Mouse (Mus musculus) G1E (cell line): ENCODE results near the gene Shbg. TPM values are rescaled to one million over a fixed set of nuclear protein-coding genes. Genes with fewer than 3 reads are reported as not detected.

Source experiments
- ATAC-seq: 2 replicates; pipeline ENCODE4 v1.8.0; 2016; ENCODE audit warnings: mild to moderate bottlenecking; ENCODE audit not compliant: insufficient number of reproducible peaks, poor library complexity, low FRiP score, severe bottlenecking; ENCODE audit errors: extremely low read depth
- DNase-seq: peaks from one replicate; pipeline ENCODE4 v3.0.0; 2012; ENCODE audit warnings: low spot score
- H3K27me3 ChIP-seq: 2 replicates; pipeline ENCODE4 v1.6.1; 2012; ENCODE audit warnings: mild to moderate bottlenecking, low read length, inconsistent platforms; ENCODE audit not compliant: insufficient read depth
- H3K36me3 ChIP-seq: replicated peaks from 2 replicates; pipeline ENCODE3; 2012; ENCODE audit warnings: mild to moderate bottlenecking, inconsistent platforms
- H3K4me1 ChIP-seq: 2 replicates; pipeline ENCODE4 v1.6.1; 2012; ENCODE audit warnings: low read depth, low read length, inconsistent platforms, mixed read lengths; ENCODE audit not compliant: insufficient read depth
- H3K4me3 ChIP-seq: 2 replicates; pipeline ENCODE4 v1.5.1; 2012; ENCODE audit warnings: low read depth, mild to moderate bottlenecking, inconsistent platforms, low read length, moderate library complexity, mixed read lengths
- H3K9me3 ChIP-seq: replicated peaks from 2 replicates; pipeline ENCODE4 v1.6.1; 2012; ENCODE audit warnings: inconsistent platforms
- CTCF ChIP-seq: IDR thresholded peaks from 2 replicates; pipeline ENCODE4 v1.5.1; 2012; ENCODE audit warnings: low read depth, low read length, inconsistent platforms, mixed read lengths
- GATA1 ChIP-seq: IDR thresholded peaks from 2 replicates; pipeline ENCODE4 v1.6.1; 2012; ENCODE audit warnings: borderline replicate concordance, low read length, inconsistent platforms, mixed read lengths
- GATA2 ChIP-seq: IDR thresholded peaks from 2 replicates; pipeline ENCODE4 v1.6.1; 2012; ENCODE audit warnings: low read depth, low read length, inconsistent platforms, borderline replicate concordance
- POLR2AphosphoS5 ChIP-seq: IDR thresholded peaks from 2 replicates; pipeline ENCODE4 v1.6.1; 2012; ENCODE audit warnings: low read depth, low read length, inconsistent platforms; ENCODE audit not compliant: insufficient replicate concordance
- TAL1 ChIP-seq: conservative IDR thresholded peaks from 2 replicates; pipeline ENCODE4 v1.6.1; 2012; ENCODE audit warnings: low read depth, low read length, inconsistent platforms, mixed read lengths
- polyA plus RNA-seq: library from polyadenylated mRNA; stranded (reverse); fragments of >175 nt; gene quantifications from 2 replicates; pipeline ENCODE4 v1.2.3, GENCODE M21; 2012
- total RNA-seq, 2 experiments: library from RNA; stranded (forward) in 1 of 2; stranded (reverse) in 1 of 2; fragments of 200-1000 nt in 1 of 2; fragments of >200 nt in 1 of 2; fragmentation: Nextera tagmentation in 1 of 2; gene quantifications; 2 replicates each; pipeline ENCODE4 v1.2.3; 2014 to 2017

The Shbg gene
- not detected in 2 replicates for total RNA-seq (2014; fragmentation: Nextera tagmentation)
- total RNA-seq (2017) = not detected in 2 replicates
- polyA plus RNA-seq = not detected in 2 replicates

DNA sequence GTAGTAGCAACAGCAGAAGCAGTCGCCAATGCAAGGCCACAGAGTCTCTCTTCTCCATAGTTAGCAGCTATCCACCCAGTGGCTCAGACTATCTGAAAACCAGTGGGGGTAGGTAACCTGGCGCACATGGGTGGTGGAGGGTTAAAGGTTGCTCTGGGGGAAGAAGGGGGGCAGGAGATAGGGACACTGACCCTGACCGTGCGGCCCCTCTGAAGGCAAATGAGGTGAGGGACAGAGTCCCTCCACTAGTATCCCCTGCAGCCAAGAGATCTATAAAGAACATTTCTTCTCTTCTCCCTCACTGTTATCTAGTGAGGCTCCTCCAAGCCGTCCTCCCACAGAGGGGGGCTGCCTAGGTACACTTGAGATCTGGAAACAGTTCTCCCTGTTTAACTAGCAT is at the start of gene Shbg:
Gene Shbg, minus strand, starts transcription at position 101 of the 400 bp plus-strand sequence.
- Histone ChIP-seq H3K4me1 (peaks cover 62% of the 10 kb centered on the region), H3K4me3 (no peak within 1 kb of the TSS), H3K9me3 (no peaks in the 10 kb centered on the region), H3K27me3 (peaks cover 33% of the 10 kb centered on the region), H3K36me3 (no peaks in the 10 kb centered on the region)
- ATAC-seq = no peak
- DNase-seq = no peak
- TF ChIP-seq GATA2 = no peak
- TF ChIP-seq TAL1 = no peak

DNA sequence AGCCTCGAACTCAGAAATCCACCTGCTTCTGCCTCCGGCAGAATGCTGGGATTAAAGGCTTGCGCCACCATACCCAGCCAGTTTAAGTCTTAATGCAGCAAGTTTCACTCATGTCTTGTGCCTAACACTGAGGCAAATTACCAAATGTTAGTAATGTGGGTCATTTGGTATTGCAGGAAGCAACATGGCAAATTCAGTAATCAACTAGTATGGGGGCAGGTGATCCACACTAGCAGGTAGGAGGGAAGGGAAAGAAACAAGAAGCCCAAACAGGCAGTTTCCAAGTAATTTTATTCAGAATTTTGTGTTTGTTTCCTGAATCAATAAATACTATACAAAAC is 48.9 kb upstream of the Shbg start:
- Histone ChIP-seq H3K36me3 (peaks cover 82% of the 10 kb centered on the region), H3K4me3 (no peak overlapping the region), H3K27me3 (no peaks in the 10 kb centered on the region), H3K9me3 (no peaks in the 10 kb centered on the region), H3K4me1 (peaks cover 69% of the 10 kb centered on the region)
- TF ChIP-seq POLR2AphosphoS5 (no peak), GATA2 (no peak), GATA1 (no peak)
- no peak for DNase-seq
- no peak for ATAC-seq

DNA sequence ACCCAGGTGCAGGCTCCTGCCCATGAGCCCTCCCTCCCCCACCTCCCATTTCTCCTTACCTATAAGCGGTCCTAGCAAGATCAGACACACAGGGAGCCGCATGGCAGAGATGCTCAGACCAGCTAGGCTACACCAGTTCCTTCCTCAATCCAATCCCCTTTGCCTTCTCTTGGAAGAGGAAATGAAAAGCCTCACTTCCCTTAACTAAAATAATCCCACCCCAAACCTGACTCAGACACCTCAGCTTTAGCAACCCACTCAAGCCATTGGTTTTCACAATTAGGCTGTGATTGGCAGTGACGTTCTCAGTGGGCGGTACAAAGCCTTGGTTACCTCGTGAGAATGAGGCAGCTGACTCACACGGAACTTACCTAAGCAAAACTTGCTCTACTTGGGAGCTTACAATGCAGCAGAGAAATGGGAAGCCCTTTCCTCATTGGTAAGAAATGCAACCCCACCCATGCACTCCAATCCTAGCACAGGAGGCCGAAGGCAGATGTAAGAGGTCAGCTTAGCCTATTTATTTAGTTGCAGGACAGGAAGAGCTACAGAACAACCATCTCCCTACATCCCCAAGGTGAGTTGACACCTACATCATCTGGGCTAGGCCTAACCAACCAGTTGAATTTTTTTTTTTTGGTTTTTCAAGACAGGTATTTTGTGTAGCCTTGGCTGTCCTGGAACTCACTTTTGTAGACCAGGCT is 48.4 kb upstream of the Shbg start, which contains the start of gene Cd68:
Gene Cd68, minus strand, starts transcription at position 193 of the 704 bp plus-strand sequence.
- Histone ChIP-seq H3K36me3 (peaks cover 77% of the 10 kb centered on the region), H3K4me3 (no peak within 1 kb of the TSS), H3K9me3 (no peaks in the 10 kb centered on the region), H3K4me1 (peaks cover 74% of the 10 kb centered on the region), H3K27me3 (no peaks in the 10 kb centered on the region)
- DNase-seq = peak; percentile 30
- 0 out of 2 replicates have a peak, but pooled peaks have one; percentile 2 for ATAC-seq
- TF ChIP-seq POLR2AphosphoS5 = peak; percentile 87; the same call in 1 of the 2 replicates
- no peak for TF ChIP-seq TAL1

DNA sequence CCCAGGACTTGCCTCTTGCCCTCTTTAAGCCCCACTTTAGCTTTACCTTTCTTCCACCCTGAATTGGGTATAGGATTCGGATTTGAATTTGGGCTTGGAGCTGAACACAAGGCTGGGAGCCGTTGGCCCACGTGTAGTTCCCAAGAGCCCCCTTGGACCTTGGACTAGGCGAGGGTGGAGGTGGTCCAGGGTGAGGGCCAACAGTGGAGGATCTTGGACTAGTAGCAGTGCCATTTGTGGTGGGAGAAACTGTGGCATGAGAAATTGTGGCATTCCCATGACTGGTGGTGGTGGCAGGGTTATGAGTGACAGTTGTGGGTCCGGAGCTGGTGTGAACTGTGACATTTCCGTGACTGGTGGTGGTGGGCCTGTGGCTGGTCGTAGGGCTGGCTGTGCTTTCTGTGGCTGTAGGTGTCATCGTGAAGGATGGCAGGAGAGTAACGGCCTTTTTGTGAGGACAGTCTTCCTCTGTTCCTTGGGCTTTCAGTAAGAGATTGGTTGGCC is 47.8 kb upstream of the Shbg start:
- H3K27me3 ChIP-seq = no peaks in the 10 kb centered on the region
- no peak overlapping the region for H3K4me3 ChIP-seq
- peaks cover 73% of the 10 kb centered on the region for H3K36me3 ChIP-seq
- DNase-seq (no peak), ATAC-seq (no peak)
- TF ChIP-seq CTCF (no peak), GATA1 (no peak), POLR2AphosphoS5 (peak; percentile 94)
- no peaks in the 10 kb centered on the region for H3K9me3 ChIP-seq
- H3K4me1 ChIP-seq = peaks cover 76% of the 10 kb centered on the region

DNA sequence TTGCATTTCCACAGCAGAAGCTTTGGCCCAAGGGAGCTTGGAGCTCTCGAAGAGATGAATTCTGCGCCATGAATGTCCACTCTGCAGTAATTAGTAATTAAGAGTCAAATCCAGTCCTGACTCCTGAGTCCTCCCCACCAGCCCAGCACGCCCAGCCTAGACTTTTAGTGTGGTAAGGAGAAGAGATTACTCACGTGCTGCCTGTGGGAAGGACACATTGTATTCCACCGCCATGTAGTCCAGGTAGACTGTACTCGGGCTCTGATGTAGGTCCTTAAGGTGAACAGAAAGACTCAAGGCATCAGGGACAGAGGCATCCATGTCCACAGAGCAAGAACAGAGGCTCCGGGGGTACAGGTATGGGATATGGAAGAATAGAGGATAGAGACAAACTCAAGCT is 47.1 kb upstream of the Shbg start:
- H3K36me3 ChIP-seq = peaks cover 71% of the 10 kb centered on the region

DNA sequence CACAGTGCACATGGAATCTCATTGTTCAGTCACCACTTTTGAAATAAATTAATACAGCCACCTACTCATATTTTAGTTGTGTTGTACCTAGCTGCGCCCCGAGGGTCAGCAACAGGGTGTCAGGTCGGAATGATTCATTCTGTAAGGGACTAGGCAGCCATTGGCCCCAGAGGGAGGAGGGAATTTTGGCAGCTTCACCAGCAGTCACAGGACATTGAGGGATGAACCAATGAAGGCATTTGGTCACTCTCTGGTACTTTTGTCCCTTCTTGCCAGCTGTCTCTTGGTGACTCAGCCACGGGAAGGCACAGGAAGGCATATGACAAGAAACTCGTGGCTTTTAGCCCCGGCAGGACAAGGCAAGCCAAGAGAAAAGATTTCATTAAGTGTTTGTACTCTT is 46.1 kb upstream of the Shbg start:
- TF ChIP-seq CTCF (no peak), GATA2 (no peak), GATA1 (no peak), TAL1 (no peak), POLR2AphosphoS5 (no peak)
- peaks cover 68% of the 10 kb centered on the region for H3K36me3 ChIP-seq
- DNase-seq = no peak
- H3K4me3 ChIP-seq = peak overlapping the region; percentile 38; the same call in 1 of the 2 replicates
- no peaks in the 10 kb centered on the region for H3K9me3 ChIP-seq
- no peak for ATAC-seq
- no peaks in the 10 kb centered on the region for H3K27me3 ChIP-seq
- H3K4me1 ChIP-seq = peaks cover 68% of the 10 kb centered on the region

More for the DNA sequence above, 47.1 kb upstream of the Shbg start:
- H3K9me3 ChIP-seq = no peaks in the 10 kb centered on the region
- no peaks in the 10 kb centered on the region for H3K27me3 ChIP-seq
- H3K4me3 ChIP-seq = no peak overlapping the region
- ATAC-seq (no peak), DNase-seq (no peak)
- peaks cover 73% of the 10 kb centered on the region for H3K4me1 ChIP-seq
- no peak for TF ChIP-seq GATA2
- TF ChIP-seq CTCF = no peak
- no peak for TF ChIP-seq TAL1
- TF ChIP-seq POLR2AphosphoS5 = no peak
- TF ChIP-seq GATA1 = no peak

DNA sequence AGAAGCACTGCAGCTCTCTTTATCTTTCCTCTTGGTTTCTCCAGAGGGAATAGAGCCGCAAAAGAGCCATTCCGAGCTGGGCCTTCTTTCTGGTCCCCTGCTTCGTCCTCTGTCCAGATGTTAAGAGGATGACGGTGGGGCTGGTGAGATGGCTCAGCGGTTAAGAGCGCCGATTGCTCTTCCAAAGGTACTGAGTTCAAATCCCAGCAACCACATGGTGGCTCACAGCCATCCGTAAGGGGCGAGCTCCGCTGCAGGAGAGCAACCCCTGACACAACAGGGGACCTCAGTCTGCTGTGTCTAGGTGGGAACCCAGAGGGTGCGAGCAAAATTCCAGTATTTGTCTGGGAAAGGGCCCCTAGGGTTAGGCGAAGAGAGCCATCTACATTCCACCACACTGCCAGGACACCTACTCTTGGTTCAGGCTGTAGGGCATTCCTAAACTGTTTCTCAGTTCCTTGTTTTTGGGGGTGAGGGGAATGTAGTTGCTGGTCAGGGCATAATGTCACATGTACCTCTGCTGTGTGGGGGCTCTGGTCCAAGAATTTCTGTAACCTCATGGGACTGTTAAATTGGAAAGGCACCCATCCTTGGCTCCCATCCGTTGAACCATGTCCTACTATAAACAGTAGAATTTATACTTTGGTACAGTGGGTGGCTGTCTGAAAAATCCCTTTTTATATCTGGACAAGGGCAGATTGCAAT is 45.4 kb upstream of the Shbg start:
- H3K36me3 ChIP-seq = peaks cover 68% of the 10 kb centered on the region
- no peak for DNase-seq

More for the DNA sequence above, 45.4 kb upstream of the Shbg start:
- ATAC-seq = no peak
- Histone ChIP-seq H3K4me3 (peak overlapping the region; percentile 73), H3K9me3 (no peaks in the 10 kb centered on the region), H3K4me1 (peaks cover 63% of the 10 kb centered on the region), H3K27me3 (no peaks in the 10 kb centered on the region)
- TF ChIP-seq GATA1 (no peak), TAL1 (no peak), POLR2AphosphoS5 (no peak; the same call in 1 of the 2 replicates), CTCF (no peak), GATA2 (no peak)
